Mouse (Mus musculus): Measurements from ENCODE around the gene Smim14.

Smim14 gene

DNA sequence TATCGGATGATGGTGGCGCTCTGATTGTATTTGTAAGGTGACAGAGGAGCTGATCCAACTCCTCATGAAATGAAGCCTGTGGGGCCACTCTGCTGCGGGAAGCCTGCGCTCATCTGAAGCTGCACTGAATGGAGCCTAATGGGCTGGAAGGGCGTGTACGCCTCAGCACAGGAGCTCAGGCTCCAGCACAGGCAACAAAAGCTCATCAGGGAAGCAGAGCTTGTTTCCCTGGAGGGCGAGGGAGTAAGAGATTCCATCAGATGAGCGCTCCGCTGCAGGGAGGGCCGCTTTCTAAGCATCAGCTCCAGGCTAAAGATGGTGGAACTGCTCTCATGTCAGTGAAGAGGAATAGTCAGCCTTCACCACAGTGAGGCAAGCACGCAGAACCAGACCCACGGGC is 129.0 kb downstream of the Smim14 start:
- DNase-seq (ENCODE audit: low read depth, low spot score): no peak

DNA sequence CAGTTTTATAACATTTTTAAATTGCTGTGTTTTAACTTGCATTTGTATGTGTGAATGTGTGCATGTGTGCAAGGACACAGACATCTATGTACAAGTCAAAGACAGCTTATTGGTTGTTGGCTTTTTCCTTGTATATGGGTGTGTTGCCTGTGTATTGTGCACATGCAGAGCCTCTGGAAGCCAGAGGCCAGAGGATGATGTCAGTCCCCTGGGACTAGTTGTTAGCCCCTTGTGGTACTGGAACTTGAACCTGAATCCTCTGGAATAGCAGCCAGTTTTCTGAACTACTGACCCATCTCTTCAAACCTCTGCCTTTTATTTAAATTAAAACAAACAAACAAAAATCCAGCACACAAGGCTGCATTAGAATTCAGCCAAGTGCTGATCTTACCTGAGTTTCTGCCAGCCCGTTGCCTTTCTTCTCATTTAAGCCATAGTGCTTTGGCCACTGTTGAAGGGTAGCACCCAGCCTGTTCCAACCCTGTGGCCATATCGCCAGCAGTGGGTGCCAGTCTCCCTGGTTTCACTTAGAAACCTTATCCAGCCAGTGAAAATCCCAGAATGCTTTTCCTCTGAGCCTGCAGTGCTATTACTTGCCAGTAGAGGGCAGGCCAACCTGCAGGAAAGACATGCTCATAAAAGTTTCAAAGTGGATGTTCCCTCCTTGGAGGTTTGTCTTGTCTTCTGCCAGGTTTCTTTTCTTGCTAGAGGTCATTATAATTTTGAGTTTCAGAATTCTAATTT is 135.6 kb downstream of the Smim14 start:
- DNase-seq (ENCODE audit: low read depth, low spot score): peak; percentile 59
